Mouse (Mus musculus) G1E (cell line): ENCODE measurements around the gene Fam187b. TPM values are rescaled to one million over a fixed set of nuclear protein-coding genes. Genes with fewer than 3 reads are reported as not detected.

Experiments used
- ATAC-seq: 2 replicates; pipeline ENCODE4 v1.8.0; 2016; ENCODE audit warnings: mild to moderate bottlenecking; ENCODE audit not compliant: insufficient number of reproducible peaks, poor library complexity, low FRiP score, severe bottlenecking; ENCODE audit errors: extremely low read depth
- DNase-seq: peaks from one replicate; pipeline ENCODE4 v3.0.0; 2012; ENCODE audit warnings: low spot score
- H3K27me3 ChIP-seq: 2 replicates; pipeline ENCODE4 v1.6.1; 2012; ENCODE audit warnings: mild to moderate bottlenecking, low read length, inconsistent platforms; ENCODE audit not compliant: insufficient read depth
- H3K36me3 ChIP-seq: replicated peaks from 2 replicates; pipeline ENCODE3; 2012; ENCODE audit warnings: mild to moderate bottlenecking, inconsistent platforms
- H3K4me1 ChIP-seq: 2 replicates; pipeline ENCODE4 v1.6.1; 2012; ENCODE audit warnings: low read depth, low read length, inconsistent platforms, mixed read lengths; ENCODE audit not compliant: insufficient read depth
- H3K4me3 ChIP-seq: 2 replicates; pipeline ENCODE4 v1.5.1; 2012; ENCODE audit warnings: low read depth, mild to moderate bottlenecking, inconsistent platforms, low read length, moderate library complexity, mixed read lengths
- H3K9me3 ChIP-seq: replicated peaks from 2 replicates; pipeline ENCODE4 v1.6.1; 2012; ENCODE audit warnings: inconsistent platforms
- CTCF ChIP-seq: IDR thresholded peaks from 2 replicates; pipeline ENCODE4 v1.5.1; 2012; ENCODE audit warnings: low read depth, low read length, inconsistent platforms, mixed read lengths
- GATA1 ChIP-seq: IDR thresholded peaks from 2 replicates; pipeline ENCODE4 v1.6.1; 2012; ENCODE audit warnings: borderline replicate concordance, low read length, inconsistent platforms, mixed read lengths
- GATA2 ChIP-seq: IDR thresholded peaks from 2 replicates; pipeline ENCODE4 v1.6.1; 2012; ENCODE audit warnings: low read depth, low read length, inconsistent platforms, borderline replicate concordance
- POLR2AphosphoS5 ChIP-seq: IDR thresholded peaks from 2 replicates; pipeline ENCODE4 v1.6.1; 2012; ENCODE audit warnings: low read depth, low read length, inconsistent platforms; ENCODE audit not compliant: insufficient replicate concordance
- TAL1 ChIP-seq: conservative IDR thresholded peaks from 2 replicates; pipeline ENCODE4 v1.6.1; 2012; ENCODE audit warnings: low read depth, low read length, inconsistent platforms, mixed read lengths
- polyA plus RNA-seq: library from polyadenylated mRNA; stranded (reverse); fragments of >175 nt; gene quantifications from 2 replicates; pipeline ENCODE4 v1.2.3, GENCODE M21; 2012
- total RNA-seq, 2 experiments: library from RNA; stranded (forward) in 1 of 2; stranded (reverse) in 1 of 2; fragments of 200-1000 nt in 1 of 2; fragments of >200 nt in 1 of 2; fragmentation: Nextera tagmentation in 1 of 2; gene quantifications; 2 replicates each; pipeline ENCODE4 v1.2.3; 2014 to 2017

Fam187b gene
- total and polyA plus RNA-seq, 3 experiments = 0.03 to 0.27 TPM; not detected in 1

DNA sequence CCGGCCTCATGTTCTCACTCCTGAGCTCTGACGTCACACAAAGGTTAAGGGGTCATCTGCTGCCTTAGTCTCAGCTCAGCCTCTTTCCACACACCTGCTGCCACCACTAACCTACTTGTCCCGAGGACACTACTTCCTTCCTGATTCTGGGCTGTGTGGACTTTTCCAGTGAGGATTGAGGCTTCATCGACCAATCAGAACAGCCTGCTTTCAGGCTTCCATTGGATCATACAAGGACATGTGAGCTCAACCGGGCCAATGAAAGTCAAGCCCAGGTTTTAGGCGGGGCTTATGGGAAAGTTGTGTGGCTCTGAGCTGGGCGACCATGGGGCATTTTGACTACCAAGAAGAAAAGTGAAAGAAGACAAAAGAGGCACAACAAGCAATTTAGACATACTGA, 63.3 kb downstream of the Fam187b start:
- H3K27me3 ChIP-seq = no peaks in the 10 kb centered on the region
- TF ChIP-seq CTCF (no peak), GATA1 (no peak), TAL1 (no peak), POLR2AphosphoS5 (no peak), GATA2 (no peak)
- no peak overlapping the region for H3K4me3 ChIP-seq
- H3K4me1 ChIP-seq = no peaks in the 10 kb centered on the region
- H3K9me3 ChIP-seq = peaks cover 9% of the 10 kb centered on the region
- H3K36me3 ChIP-seq = no peaks in the 10 kb centered on the region
- DNase-seq (no peak), ATAC-seq (no peak)

- DNase-seq (no peak), ATAC-seq (no peak)
- peaks cover 15% of the 10 kb centered on the region for H3K9me3 ChIP-seq
- no peak overlapping the region for H3K4me3 ChIP-seq
- H3K36me3 ChIP-seq = no peaks in the 10 kb centered on the region
- no peaks in the 10 kb centered on the region for H3K4me1 ChIP-seq
- H3K27me3 ChIP-seq = no peaks in the 10 kb centered on the region
- TF ChIP-seq GATA2 (no peak), TAL1 (no peak), CTCF (no peak), GATA1 (no peak), POLR2AphosphoS5 (no peak)
These were observed 64.1 kb downstream of the Fam187b start for GRCm38 (mm10) chr7:31037675-31038074.

- Histone ChIP-seq H3K4me3 (no peak overlapping the region), H3K9me3 (peaks cover 15% of the 10 kb centered on the region), H3K27me3 (no peaks in the 10 kb centered on the region), H3K4me1 (no peaks in the 10 kb centered on the region), H3K36me3 (no peaks in the 10 kb centered on the region)
- ATAC-seq = no peak
- no peak for DNase-seq
- no peak for TF ChIP-seq GATA1
- TF ChIP-seq POLR2AphosphoS5 = no peak
- no peak for TF ChIP-seq TAL1
- no peak for TF ChIP-seq GATA2
- TF ChIP-seq CTCF = no peak
These were observed 65.4 kb downstream of the Fam187b start for GRCm38 (mm10) chr7:31039011-31039410.

Other genes with a start within 250 kb of the Fam187b start
Only the 20 nearest of the 22 such genes appear.
- gene Sbsn, start 222.3 kb upstream of the Fam187b start, total RNA-seq (2014; fragmentation: Nextera tagmentation) = 5.4 and 5.7 TPM in 2 replicates
- gene Sbsn, start 222.3 kb upstream of the Fam187b start, total RNA-seq (2017) = 0.52 and 5.1 TPM in 2 replicates
- 0.96 and 1.5 TPM in 2 replicates for gene Sbsn, start 222.3 kb upstream of the Fam187b start, polyA plus RNA-seq
- gene Dmkn, start 210.0 kb upstream of the Fam187b start, total RNA-seq (2014; fragmentation: Nextera tagmentation) = not detected in 2 replicates
- 0.44 TPM in 1 of 2 replicates, not detected in the other for gene Dmkn, start 210.0 kb upstream of the Fam187b start, total RNA-seq (2017)
- gene Dmkn, start 210.0 kb upstream of the Fam187b start, polyA plus RNA-seq = not detected in 2 replicates
- not detected in 2 replicates for gene Krtdap, start 185.9 kb upstream of the Fam187b start, total RNA-seq (2014; fragmentation: Nextera tagmentation)
- gene Krtdap, start 185.9 kb upstream of the Fam187b start, total RNA-seq (2017) = not detected in 2 replicates
- not detected in 2 replicates for gene Krtdap, start 185.9 kb upstream of the Fam187b start, polyA plus RNA-seq
- gene Ffar2, start 150.0 kb upstream of the Fam187b start, total RNA-seq (2014; fragmentation: Nextera tagmentation) = not detected in 2 replicates
- gene Ffar2, start 150.0 kb upstream of the Fam187b start, total RNA-seq (2017) = 0.23 and 0.33 TPM in 2 replicates
- 0.31 and 0.34 TPM in 2 replicates for gene Ffar2, start 150.0 kb upstream of the Fam187b start, polyA plus RNA-seq
- not detected in 2 replicates for gene Ffar3, start 117.6 kb upstream of the Fam187b start, total RNA-seq (2014; fragmentation: Nextera tagmentation)
- gene Ffar3, start 117.6 kb upstream of the Fam187b start, total RNA-seq (2017) = 0.12 TPM in 1 of 2 replicates, not detected in the other
- not detected in 2 replicates for gene Ffar3, start 117.6 kb upstream of the Fam187b start, polyA plus RNA-seq
- not detected in 2 replicates for gene Ffar1, start 112.2 kb upstream of the Fam187b start, total RNA-seq (2014; fragmentation: Nextera tagmentation)
- 0.06 and 0.11 TPM in 2 replicates for gene Ffar1, start 112.2 kb upstream of the Fam187b start, total RNA-seq (2017)
- gene Ffar1, start 112.2 kb upstream of the Fam187b start, polyA plus RNA-seq = not detected in 2 replicates
- not detected in 2 replicates for gene Cd22, start 93.4 kb upstream of the Fam187b start, total RNA-seq (2014; fragmentation: Nextera tagmentation)
- gene Cd22, start 93.4 kb upstream of the Fam187b start, total RNA-seq (2017) = 0.22 TPM in 1 of 2 replicates, not detected in the other
- gene Cd22, start 93.4 kb upstream of the Fam187b start, polyA plus RNA-seq = not detected in 2 replicates
- gene Mag, start 58.9 kb upstream of the Fam187b start, total RNA-seq (2014; fragmentation: Nextera tagmentation) = not detected in 2 replicates
- not detected in 2 replicates for gene Mag, start 58.9 kb upstream of the Fam187b start, total RNA-seq (2017)
- not detected in 2 replicates for gene Mag, start 58.9 kb upstream of the Fam187b start, polyA plus RNA-seq
- gene Hamp2, start 49.1 kb upstream of the Fam187b start, total RNA-seq (2014; fragmentation: Nextera tagmentation) = not detected in 2 replicates
- not detected in 2 replicates for gene Hamp2, start 49.1 kb upstream of the Fam187b start, total RNA-seq (2017)
- not detected in 2 replicates for gene Hamp2, start 49.1 kb upstream of the Fam187b start, polyA plus RNA-seq
- gene Hamp, start 29.8 kb upstream of the Fam187b start, total RNA-seq (2014; fragmentation: Nextera tagmentation) = not detected in 2 replicates
- gene Hamp, start 29.8 kb upstream of the Fam187b start, total RNA-seq (2017) = not detected in 2 replicates
- gene Hamp, start 29.8 kb upstream of the Fam187b start, polyA plus RNA-seq = not detected in 2 replicates
- 132 and 135 TPM in 2 replicates for gene Usf2, start 17.0 kb upstream of the Fam187b start, total RNA-seq (2014; fragmentation: Nextera tagmentation)
- gene Usf2, start 17.0 kb upstream of the Fam187b start, total RNA-seq (2017) = 63.8 and 69.9 TPM in 2 replicates
- gene Usf2, start 17.0 kb upstream of the Fam187b start, polyA plus RNA-seq = 101 and 113 TPM in 2 replicates
- gene Lsr, start 326 bp upstream of the Fam187b start, total RNA-seq (2014; fragmentation: Nextera tagmentation) = not detected in 2 replicates
- gene Lsr, start 326 bp upstream of the Fam187b start, total RNA-seq (2017) = 0.11 TPM in 1 of 2 replicates, not detected in the other
- gene Lsr, start 326 bp upstream of the Fam187b start, polyA plus RNA-seq = not detected in 2 replicates
- 0.75 and 1.7 TPM in 2 replicates for gene Fxyd5, start 68.7 kb downstream of the Fam187b start, total RNA-seq (2014; fragmentation: Nextera tagmentation)
- gene Fxyd5, start 68.7 kb downstream of the Fam187b start, total RNA-seq (2017) = 3.3 and 3.4 TPM in 2 replicates
- gene Fxyd5, start 68.7 kb downstream of the Fam187b start, polyA plus RNA-seq = 1.2 and 1.8 TPM in 2 replicates
- gene Fxyd7, start 77.7 kb downstream of the Fam187b start, total RNA-seq (2014; fragmentation: Nextera tagmentation) = not detected in 2 replicates
- gene Fxyd7, start 77.7 kb downstream of the Fam187b start, total RNA-seq (2017) = not detected in 2 replicates
- not detected in 2 replicates for gene Fxyd7, start 77.7 kb downstream of the Fam187b start, polyA plus RNA-seq
- not detected in 2 replicates for gene Fxyd1, start 83.4 kb downstream of the Fam187b start, total RNA-seq (2014; fragmentation: Nextera tagmentation)
- gene Fxyd1, start 83.4 kb downstream of the Fam187b start, total RNA-seq (2017) = 0.35 TPM in 1 of 2 replicates, not detected in the other
- not detected in 2 replicates for gene Fxyd1, start 83.4 kb downstream of the Fam187b start, polyA plus RNA-seq
- not detected in 2 replicates for gene Lgi4, start 85.6 kb downstream of the Fam187b start, total RNA-seq (2014; fragmentation: Nextera tagmentation)
- gene Lgi4, start 85.6 kb downstream of the Fam187b start, total RNA-seq (2017) = 0.05 TPM in 1 of 2 replicates, not detected in the other
- not detected in 2 replicates for gene Lgi4, start 85.6 kb downstream of the Fam187b start, polyA plus RNA-seq
- gene Fxyd3, start 102.9 kb downstream of the Fam187b start, total RNA-seq (2014; fragmentation: Nextera tagmentation) = not detected in 2 replicates
- 0.06 and 0.16 TPM in 2 replicates for gene Fxyd3, start 102.9 kb downstream of the Fam187b start, total RNA-seq (2017)
- gene Fxyd3, start 102.9 kb downstream of the Fam187b start, polyA plus RNA-seq = not detected in 2 replicates
- not detected in 2 replicates for gene Hpn, start 141.5 kb downstream of the Fam187b start, total RNA-seq (2014; fragmentation: Nextera tagmentation)
- 0.87 TPM in 1 of 2 replicates, not detected in the other for gene Hpn, start 141.5 kb downstream of the Fam187b start, total RNA-seq (2017)
- not detected in 2 replicates for gene Hpn, start 141.5 kb downstream of the Fam187b start, polyA plus RNA-seq
- not detected in 2 replicates for gene Scn1b, start 153.2 kb downstream of the Fam187b start, total RNA-seq (2014; fragmentation: Nextera tagmentation)
- not detected in 2 replicates for gene Scn1b, start 153.2 kb downstream of the Fam187b start, total RNA-seq (2017)
- gene Scn1b, start 153.2 kb downstream of the Fam187b start, polyA plus RNA-seq = not detected in 2 replicates
- gene Gramd1a, start 182.1 kb downstream of the Fam187b start, total RNA-seq (2014; fragmentation: Nextera tagmentation) = 38.4 and 52.7 TPM in 2 replicates
- gene Gramd1a, start 182.1 kb downstream of the Fam187b start, total RNA-seq (2017) = 19.2 and 19.4 TPM in 2 replicates
- 56.7 and 65.4 TPM in 2 replicates for gene Gramd1a, start 182.1 kb downstream of the Fam187b start, polyA plus RNA-seq